Mouse (Mus musculus): ENCODE results near the gene Gm7347.
"Not testable (repeated sequence)": the region's sequence is repeated elsewhere in the genome, so short reads cannot be mapped to it uniquely, and the experiment has no call there.

Gene Gm7347

DNA sequence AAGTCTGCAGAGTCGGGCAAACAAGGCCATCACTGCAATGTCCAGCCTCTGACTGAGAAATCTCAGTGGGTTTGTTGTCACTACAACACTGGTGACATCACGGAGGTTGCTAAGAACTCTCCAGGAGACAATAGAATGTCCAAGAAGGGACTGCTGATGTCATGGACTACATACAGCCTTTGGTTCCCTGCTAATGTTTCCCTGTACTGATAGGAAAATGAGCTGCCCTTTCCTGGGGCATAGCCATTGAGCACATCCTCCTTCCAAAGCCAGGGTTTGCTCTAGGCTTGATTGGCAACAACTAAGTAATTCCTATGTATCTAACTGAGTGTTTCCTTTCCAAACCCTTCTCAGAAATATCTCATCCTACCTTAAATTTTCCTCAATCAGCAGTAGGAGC, at the start of gene Gm7347:
TSS of gene Gm7347 (minus strand) at position 101 of the 400 bp plus-strand sequence.
- in situ Hi-C loops (cut with MboI) = not testable (repeated sequence)

DNA sequence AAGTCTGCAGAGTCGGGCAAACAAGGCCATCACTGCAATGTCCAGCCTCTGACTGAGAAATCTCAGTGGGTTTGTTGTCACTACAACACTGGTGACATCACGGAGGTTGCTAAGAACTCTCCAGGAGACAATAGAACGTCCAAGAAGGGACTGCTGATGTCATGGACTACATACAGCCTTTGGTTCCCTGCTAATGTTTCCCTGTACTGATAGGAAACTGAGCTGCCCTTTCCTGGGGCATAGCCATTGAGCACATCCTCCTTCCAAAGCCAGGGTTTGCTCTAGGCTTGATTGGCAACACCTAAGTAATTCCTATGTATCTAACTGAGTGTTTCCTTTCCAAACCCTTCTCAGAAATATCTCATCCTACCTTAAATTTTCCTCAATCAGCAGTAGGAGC, 46.9 kb upstream of the Gm7347 start, which contains the start of gene 5031410I06Rik:
TSS of gene 5031410I06Rik (minus strand) at position 101 of the 400 bp plus-strand sequence.
- in situ Hi-C loops (cut with MboI) = not testable (repeated sequence)

DNA sequence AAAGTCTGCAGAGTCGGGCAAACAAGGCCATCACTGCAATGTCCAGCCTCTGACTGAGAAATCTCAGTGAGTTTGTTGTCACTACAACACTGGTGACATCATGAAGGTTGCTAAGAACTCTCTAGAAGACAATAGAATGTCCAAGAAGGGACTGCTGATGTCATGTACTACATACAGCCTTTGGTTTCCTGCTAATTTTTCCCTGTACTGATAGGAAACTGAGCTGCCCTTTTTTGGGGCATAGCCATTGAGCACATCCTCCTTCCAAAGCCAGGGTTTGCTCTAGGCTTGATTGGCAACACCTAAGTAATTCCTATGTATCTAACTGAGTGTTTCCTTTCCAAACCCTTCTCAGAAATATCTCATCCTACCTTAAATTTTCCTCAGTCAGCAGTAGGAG, 30.8 kb upstream of the Gm7347 start, which contains the start of gene Gm10471:
TSS of gene Gm10471 (minus strand) at position 101 of the 400 bp plus-strand sequence.
- in situ Hi-C loops (cut with MboI) = not testable (repeated sequence)

DNA sequence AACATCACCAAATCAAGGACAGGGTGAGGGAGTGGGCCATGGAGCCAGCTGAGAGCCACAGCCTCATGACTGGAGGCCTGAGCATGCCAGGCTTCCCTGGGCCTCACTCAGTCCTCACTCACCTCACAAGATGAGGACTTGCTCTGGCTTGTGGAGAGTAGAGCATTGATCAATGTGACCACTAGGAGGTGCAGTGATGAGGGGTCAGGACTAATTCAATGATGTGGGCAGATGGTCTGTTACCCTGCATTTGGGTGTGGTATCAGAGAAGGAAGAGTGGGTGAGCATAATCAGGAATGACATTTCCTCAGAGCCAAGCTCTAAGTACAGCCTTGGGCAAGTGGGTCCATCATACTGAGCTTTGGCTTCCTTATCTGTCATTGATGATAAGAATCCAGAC, 20.6 kb upstream of the Gm7347 start:
- in situ Hi-C loops (cut with MboI) = not testable (repeated sequence)

DNA sequence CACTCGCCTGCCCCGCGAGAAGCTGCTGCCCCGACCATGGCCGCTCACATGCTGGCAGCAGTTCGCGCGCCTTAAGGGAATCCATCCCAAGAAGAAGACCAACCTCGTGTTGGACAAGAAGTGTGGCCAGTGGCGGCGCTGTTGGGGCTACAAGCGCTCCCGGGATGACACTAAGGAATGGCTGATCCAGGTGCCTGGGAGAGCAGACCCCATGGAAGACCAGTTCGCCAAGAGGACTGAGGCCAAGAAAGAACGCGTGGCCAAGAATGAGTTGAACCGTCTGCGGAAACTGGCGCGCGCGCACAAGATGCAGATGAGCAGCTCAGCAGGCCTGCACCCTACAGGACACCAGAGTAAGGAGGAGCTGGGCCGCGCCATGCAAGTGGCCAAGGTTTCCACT, 12.3 kb upstream of the Gm7347 start:
- in situ Hi-C loops (cut with MboI) = no loop called here

DNA sequence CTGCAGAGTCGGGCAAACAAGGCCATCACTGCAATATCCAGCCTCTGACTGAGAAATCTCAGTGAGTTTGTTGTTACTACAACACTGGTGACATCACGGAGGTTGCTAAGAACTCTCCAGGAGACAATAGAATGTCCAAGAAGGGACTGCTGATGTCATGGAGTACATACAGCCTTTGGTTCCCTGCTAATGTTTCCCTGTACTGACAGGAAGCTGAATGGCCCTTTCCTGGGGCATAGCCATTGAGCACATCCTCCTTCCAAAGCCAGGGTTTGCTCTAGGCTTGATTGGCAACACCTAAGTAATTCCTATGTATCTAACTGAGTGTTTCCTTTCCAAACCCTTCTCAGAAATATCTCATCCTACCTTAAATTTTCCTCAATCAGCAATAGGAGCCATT, 18.9 kb downstream of the Gm7347 start, which contains the start of gene Speer4a:
TSS of gene Speer4a (minus strand) at position 101 of the 400 bp plus-strand sequence.
- in situ Hi-C loops (cut with MboI) = not testable (repeated sequence)

DNA sequence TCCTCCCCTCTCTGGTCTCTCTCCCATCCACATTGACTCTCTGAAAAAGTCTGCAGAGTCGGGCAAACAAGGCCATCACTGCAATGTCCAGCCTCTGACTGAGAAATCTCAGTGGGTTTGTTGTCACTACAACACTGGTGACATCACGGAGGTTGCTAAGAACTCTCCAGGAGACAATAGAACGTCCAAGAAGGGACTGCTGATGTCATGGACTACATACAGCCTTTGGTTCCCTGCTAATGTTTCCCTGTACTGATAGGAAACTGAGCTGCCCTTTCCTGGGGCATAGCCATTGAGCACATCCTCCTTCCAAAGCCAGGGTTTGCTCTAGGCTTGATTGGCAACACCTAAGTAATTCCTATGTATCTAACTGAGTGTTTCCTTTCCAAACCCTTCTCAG, 35.6 kb downstream of the Gm7347 start, which contains the start of gene Gm5862:
TSS of gene Gm5862 (minus strand) at position 101 of the 400 bp plus-strand sequence.
- in situ Hi-C loops (cut with MboI) = not testable (repeated sequence)

DNA sequence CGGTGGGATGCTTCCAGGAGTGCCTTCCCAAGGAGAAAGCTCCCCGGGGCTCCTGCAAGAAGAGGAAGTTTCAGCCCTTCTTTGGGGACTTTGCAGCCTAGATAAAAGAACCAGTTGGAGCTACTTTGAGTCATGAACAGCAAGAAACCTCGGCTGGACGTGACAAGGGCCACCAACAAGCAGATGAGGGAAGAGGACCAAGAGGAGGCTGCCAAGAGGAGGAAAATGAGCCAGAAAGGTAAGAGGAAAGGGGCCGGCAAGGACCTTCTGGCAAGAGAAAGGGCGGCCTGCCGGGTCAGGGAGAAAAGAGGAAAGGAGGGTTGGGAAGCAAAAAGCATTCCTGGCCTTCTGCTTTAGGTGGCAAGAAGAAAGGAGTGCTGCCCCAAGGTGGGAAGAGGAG, 50.7 kb downstream of the Gm7347 start:
- in situ Hi-C loops (cut with MboI) = not testable (repeated sequence)

DNA sequence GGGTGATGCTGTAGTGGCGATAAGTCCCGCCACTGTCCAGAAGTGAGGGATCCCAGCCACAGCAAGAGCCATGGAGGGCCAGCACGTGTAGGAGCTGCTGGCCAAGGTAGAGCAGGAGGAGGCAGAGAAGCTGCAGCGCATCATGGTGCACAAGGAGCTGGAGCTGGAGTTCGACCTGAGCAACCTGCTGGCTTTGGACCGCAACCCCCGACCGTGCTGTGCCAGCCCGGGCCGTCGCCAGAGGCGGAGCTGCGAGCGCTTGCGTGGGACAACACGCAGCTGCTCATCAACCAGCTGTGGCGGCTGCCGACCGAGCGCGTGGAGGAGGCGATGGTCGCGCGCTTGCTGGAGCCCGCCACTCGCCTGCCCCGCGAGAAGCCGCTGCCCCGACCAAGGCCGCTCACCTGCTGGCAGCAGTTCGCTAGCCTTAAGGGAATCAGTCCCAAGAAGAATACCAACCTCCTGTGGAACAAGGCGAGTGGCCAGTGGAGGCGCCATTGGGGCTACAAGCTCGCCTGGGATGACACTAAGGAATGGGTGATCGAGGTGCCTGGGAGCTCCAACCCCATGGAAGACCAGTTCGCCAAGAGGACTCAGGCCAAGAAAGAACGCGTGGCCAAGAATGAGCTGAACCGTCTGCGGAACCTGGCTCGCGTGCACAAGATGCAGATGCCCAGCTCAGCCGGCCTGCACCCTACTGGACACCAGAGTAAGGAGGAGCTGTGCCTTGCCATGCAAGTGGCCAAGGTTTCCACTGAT, 51.3 kb downstream of the Gm7347 start:
- in situ Hi-C loops (cut with MboI) = not testable (repeated sequence)

DNA sequence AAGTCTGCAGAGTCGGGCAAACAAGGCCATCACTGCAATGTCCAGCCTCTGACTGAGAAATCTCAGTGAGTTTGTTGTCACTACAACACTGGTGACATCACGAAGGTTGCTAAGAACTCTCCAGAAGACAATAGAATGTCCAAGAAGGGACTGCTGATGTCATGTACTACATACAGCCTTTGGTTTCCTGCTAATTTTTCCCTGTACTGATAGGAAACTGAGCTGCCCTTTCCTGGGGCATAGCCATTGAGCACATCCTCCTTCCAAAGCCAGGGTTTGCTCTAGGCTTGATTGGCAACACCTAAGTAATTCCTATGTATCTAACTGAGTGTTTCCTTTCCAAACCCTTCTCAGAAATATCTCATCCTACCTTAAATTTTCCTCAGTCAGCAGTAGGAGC, 53.7 kb downstream of the Gm7347 start, which contains the start of gene Gm1979:
TSS of gene Gm1979 (minus strand) at position 101 of the 400 bp plus-strand sequence.
- in situ Hi-C loops (cut with MboI) = not testable (repeated sequence)
